Mouse (Mus musculus) liver (tissue): ENCODE measurements around the gene Dlk2.
A peak's percentile ranks its signal among the peaks of the same experiment; 100 is the strongest.

Experiments used
- DNase-seq: peaks from one replicate; pipeline ENCODE4 v3.0.0-alpha.2; 2020; ENCODE audit warnings: mixed read lengths

The Dlk2 gene

GRCm38 (mm10) chr17:46273803-46274236, 23.4 kb upstream of the Dlk2 start:
- DNase-seq, result no peak

GRCm38 (mm10) chr17:46274465-46274864, 22.8 kb upstream of the Dlk2 start:
- no peak for DNase-seq

- DNase-seq, result no peak
Measured at GRCm38 (mm10) chr17:46275034-46275433, 22.2 kb upstream of the Dlk2 start.

DNA sequence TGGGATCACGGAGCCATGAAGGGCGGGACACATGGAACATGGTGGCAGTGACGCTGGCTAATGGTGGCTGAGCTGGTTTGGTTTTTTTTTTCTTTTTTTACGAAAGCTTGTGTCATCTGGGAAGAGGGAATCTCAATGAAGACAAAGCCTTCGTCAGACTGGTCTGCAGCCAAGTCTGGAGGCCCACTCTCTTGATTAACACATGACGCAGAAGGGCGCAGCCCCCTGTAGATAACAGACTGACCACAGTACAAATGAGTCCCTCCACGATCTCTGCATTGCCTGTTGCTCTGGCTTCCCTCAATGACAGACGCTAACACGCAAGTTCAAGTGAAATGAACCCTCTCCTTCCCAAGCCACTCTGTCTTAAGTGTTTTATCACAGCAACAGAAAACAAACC, 21.7 kb upstream of the Dlk2 start:
- no peak for DNase-seq

DNA sequence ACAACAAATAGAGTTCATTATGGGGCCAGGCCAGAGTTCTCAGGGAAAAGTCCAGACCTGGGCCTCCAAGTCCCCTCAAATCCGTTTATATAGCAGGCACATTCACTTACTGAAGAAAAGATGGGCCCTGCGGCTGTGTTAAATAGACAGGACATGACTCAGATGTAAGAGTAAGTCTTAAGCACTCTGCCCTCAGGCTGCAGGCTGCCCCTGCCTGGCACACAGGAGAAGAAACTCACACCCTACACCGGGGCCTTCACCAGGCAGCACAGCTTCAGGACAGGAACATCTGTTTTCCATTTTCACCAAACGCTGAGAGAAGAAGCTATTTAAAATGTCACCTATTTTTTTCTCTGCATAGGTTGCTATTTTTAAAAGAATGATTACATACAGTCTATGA, 19.6 kb upstream of the Dlk2 start:
- no peak for DNase-seq

DNA sequence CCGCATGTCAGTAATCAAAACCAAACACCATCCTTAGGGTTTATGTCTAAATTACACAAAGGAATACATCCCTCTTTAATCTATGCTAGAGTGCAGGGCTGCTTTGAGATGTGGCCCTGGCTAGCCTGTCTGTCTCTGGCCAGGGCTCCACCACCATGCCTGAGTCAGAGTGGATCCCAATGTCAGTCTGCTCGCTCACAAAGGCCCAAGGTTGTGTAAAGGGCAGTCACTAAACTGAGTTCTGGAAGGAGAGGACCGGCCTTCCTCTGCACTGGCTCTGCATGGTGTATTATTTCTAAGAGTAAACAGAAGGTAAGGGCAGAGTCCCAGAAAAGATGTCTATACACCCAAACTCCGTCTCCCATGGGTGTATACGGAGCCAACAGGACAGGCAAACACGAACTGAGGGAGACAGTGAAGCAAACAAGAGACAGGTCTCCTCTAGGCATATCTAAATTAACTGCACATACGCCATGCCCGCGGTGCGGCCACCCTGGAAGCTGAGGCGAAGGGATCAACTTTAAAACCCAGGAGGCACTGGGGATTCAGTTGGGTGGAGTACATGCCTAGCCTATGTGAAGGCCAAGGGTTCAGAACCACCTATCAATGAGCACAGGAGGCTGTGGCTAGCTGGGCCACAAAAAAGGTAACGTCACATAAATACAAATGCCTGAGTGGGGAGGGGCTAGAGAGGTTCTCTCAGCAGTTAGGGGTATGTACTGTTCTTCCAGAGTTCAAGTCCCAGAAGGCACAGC, 19.0 kb upstream of the Dlk2 start:
- DNase-seq, result no peak

DNA sequence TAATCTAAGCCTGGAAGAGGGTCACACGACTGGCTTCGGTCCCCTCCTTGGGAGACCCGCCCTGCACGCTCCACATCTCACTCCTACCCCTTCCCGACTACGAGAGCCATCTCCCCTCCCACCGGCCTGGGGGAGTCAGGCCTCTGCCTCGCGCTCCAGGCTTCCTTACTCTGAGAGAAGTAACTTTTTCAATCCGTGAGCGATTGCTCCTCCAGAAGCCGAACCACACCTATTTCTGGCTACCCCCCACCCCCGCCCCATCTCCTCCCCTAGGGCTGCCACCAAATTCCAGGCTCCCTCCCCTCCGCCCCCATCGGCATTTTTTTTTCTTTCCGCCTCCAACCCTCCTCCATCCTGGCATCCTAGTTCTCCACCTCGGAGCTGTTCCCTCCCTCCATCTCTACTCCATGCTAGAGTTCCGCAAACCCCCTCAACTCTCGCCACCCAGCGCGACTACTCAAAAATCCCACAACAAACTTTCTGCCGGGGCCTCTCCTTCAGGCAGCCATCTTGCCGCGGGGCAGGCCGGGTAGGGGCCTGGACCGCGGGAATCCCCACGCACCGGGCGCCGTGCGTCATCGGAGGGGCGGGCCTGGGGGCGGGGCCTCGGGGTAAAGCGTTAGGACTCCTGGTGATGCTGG, 14.6 kb upstream of the Dlk2 start, which contains the start of gene Tjap1:
Tjap1 (minus strand) TSS at position 544 of the 641 bp plus-strand sequence.
- DNase-seq, result peak; percentile 92

- DNase-seq, result no peak
Measured at GRCm38 (mm10) chr17:46283140-46283539, 14.1 kb upstream of the Dlk2 start.

GRCm38 (mm10) chr17:46283911-46284310, 13.3 kb upstream of the Dlk2 start:
- no peak for DNase-seq

GRCm38 (mm10) chr17:46284653-46285052, 12.6 kb upstream of the Dlk2 start:
- no peak for DNase-seq

GRCm38 (mm10) chr17:46285407-46285806, 11.8 kb upstream of the Dlk2 start:
- DNase-seq, result no peak

DNA sequence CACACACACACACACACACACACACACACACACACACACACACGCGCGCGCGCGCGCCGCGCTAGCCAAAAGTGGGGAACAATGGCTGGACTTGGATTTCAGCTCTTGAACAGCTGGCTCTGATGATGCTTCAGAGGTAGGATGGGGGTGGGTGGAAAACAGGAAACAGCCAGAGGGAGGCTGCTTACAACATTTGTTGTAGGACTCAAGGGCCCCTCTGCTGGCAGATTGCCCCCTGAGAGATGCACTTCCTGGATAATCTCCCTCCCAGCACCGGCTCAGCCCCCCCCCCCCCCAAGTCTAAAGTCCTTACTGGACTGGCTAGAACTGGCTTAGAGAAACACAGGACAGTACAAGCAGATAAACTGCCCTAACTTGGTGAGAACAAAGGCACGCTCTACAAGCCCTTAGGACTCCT, 9.5 kb upstream of the Dlk2 start:
- DNase-seq, result peak; percentile 34

GRCm38 (mm10) chr17:46296601-46297000, 620 bp upstream of the Dlk2 start:
- no peak for DNase-seq

DNA sequence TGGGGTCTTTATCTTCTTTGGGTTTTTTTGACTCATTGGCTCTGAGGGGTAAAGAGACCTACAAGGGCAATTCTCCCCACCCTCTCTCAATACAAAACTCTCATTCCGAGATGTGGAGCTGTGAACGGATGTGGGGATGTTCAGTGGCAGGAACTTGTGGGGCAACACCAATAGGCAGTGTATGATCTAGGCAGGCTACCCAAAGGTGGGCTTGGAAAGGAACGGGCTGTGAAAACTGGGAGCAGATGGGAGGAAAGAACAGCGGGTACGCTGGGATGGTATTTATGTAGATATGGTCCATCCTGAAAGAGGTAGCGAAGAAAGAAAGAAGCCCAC, 225 bp upstream of the Dlk2 start:
- no peak for DNase-seq

DNA sequence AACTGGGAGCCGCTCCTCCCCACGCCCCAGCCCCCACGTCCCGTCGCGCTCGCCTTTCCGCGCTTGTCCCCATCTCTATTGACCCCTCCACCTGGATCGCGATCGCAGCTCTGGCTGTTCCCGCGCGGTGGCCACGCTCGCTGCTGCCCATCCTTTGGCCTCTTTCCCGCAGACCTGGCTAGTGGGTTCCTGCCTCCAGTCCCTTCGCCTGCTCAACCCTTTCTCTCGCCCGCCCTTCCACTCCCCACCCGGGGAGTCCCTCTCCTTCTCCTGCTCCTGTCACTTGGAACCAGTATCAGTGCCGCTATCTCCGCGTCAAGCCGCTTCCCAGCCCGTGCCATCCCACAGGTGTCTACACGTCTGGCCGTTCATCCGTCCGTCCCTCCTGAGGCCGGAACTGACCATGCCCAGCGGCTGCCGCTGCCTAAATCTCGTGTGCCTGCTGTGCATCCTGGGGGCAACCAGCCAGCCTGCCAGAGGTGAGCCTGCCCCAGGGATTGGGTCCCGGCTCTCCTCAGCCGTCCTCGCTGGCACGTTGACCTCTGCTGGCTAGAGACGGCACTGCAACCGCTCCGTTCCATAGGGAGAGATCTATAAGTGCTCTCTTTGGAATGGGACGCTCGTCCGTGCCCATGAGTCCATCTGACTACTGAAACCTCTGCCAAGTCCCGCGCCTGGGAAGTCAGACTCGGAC, 1.1 kb downstream of the Dlk2 start:
- DNase-seq, result peak; percentile 77

GRCm38 (mm10) chr17:46301892-46302291, 4.7 kb downstream of the Dlk2 start:
- DNase-seq, result no peak

GRCm38 (mm10) chr17:46304184-46304583, 7.0 kb downstream of the Dlk2 start:
- no peak for DNase-seq

GRCm38 (mm10) chr17:46306956-46307355, 9.7 kb downstream of the Dlk2 start:
- DNase-seq, result no peak

GRCm38 (mm10) chr17:46309835-46310234, 12.6 kb downstream of the Dlk2 start:
- no peak for DNase-seq

GRCm38 (mm10) chr17:46310515-46310914, 13.3 kb downstream of the Dlk2 start:
- no peak for DNase-seq

GRCm38 (mm10) chr17:46313135-46313715, 16.0 kb downstream of the Dlk2 start:
- DNase-seq, result no peak

DNA sequence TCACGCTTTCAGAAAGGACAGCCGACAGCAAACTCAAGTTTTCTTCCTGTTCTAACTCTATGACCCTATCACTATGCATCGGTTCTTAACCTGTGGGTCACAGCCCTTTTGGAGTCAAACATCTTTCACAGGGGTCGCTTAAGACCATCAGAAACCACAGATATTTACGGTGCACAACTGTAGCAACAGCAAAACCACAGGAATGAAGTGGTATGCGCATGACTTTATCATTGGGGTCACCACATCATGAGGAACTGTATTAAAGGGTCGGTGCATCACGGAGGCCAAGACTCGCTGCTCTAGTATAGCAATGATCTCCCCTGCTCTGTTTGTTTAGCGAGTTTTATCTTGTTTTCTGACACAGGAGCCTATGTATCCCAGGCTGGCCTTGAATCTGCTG, 18.6 kb downstream of the Dlk2 start:
- no peak for DNase-seq

GRCm38 (mm10) chr17:46320492-46320891, 23.3 kb downstream of the Dlk2 start:
- DNase-seq, result no peak
